Mouse (Mus musculus) forebrain, embryonic 14.5 days (tissue): ENCODE data around the gene Gadd45gip1. TPM values are rescaled to one million over a fixed set of nuclear protein-coding genes. Genes with fewer than 3 reads are reported as not detected.
A peak's percentile ranks its signal among the peaks of the same experiment; 100 is the strongest.

Experiments
- ATAC-seq: fragments of 200-750 bp; cut with Nextera tagmentation; 2 replicates; pipeline ENCODE4 v1.8.0; 2017; ENCODE audit warnings: mild to moderate bottlenecking, moderate library complexity
- DNase-seq: peaks from one replicate; pipeline ENCODE4 v3.0.0-alpha.2; 2015; ENCODE audit warnings: low spot score
- H3K27ac ChIP-seq: fragments of 300-500 bp; sonication (generic); 2 replicates; pipeline ENCODE4 v1.5.1; 2014; ENCODE audit warnings: low read depth, mild to moderate bottlenecking, control low read depth, low read length, moderate library complexity
- H3K27me3 ChIP-seq: fragments of 300-500 bp; sonication (generic); replicated peaks from 2 replicates; pipeline ENCODE4 v1.6.1; 2014; ENCODE audit warnings: low read length, control low read depth, mixed read lengths; ENCODE audit not compliant: control insufficient read depth, insufficient read depth
- H3K36me3 ChIP-seq: fragments of 300-500 bp; sonication (generic); 2 replicates; pipeline ENCODE4 v1.6.1; 2014; ENCODE audit warnings: low read length, control low read depth; ENCODE audit not compliant: control insufficient read depth, insufficient read depth
- H3K4me1 ChIP-seq: fragments of 300-500 bp; sonication (generic); 2 replicates; pipeline ENCODE4 v1.6.1; 2014; ENCODE audit warnings: antibody characterized with exemption, low read length, control low read depth; ENCODE audit not compliant: control insufficient read depth, insufficient read depth
- H3K4me2 ChIP-seq: fragments of 300-500 bp; sonication (generic); 2 replicates; pipeline ENCODE4 v1.6.1; 2014; ENCODE audit warnings: mild to moderate bottlenecking, control low read depth, low read length
- H3K4me3 ChIP-seq: fragments of 300-500 bp; sonication (generic); 2 replicates; pipeline ENCODE4 v1.5.1; 2014; ENCODE audit warnings: low read depth, low read length, control low read depth
- H3K9ac ChIP-seq: fragments of 300-500 bp; sonication (generic); 2 replicates; pipeline ENCODE4 v1.6.1; 2014; ENCODE audit warnings: mild to moderate bottlenecking, low read length, control low read depth, moderate library complexity
- H3K9me3 ChIP-seq: fragments of 300-500 bp; sonication (generic); replicated peaks from 2 replicates; pipeline ENCODE4 v1.6.1; 2016; ENCODE audit warnings: low read length, control low read depth, mixed read lengths; ENCODE audit not compliant: control insufficient read depth
- WGBS: fragments of 180-500 bp; shearing (Covaris S2); extraction: QIAGEN DNeasy Blood & Tissue Kit; methylation state at CpG from one replicate; pipeline ENCODE4 v1.1.7; 2014; 5-methylcytosine and 5-hydroxymethylcytosine counted together
- polyA plus RNA-seq: library from polyadenylated mRNA; unstranded; fragments of >200 nt; fragmentation: Nextera tagmentation; extraction: Ambion mirVana; gene quantifications from 2 replicates; pipeline ENCODE4 v1.2.1, GENCODE M21; 2014

The Gadd45gip1 gene
- polyA plus RNA-seq, 1 experiment from 2014 or later: 41.3 TPM

DNA sequence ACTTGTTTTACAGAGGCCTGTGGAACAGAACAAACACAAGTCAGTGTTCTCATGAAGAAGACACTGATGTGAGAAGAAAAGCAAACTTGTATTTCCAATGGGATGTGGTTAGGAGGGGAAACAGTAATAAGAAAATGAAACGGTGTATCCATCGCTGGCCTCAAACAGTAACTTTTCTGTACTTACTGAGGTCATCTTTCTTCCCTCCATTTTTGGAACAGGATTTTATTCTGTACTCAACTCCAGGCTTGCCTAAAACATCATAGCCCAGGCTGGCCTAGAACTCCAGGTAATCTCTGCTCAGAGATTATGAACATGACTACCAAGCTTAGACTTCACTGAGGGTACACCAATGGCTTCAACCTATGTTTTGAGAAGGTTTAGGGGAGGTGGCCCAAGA lies 8.1 kb downstream of the Gadd45gip1 start:
- Histone ChIP-seq H3K27ac (no peak overlapping the region), H3K4me3 (peak overlapping the region; percentile 92), H3K9ac (no peak overlapping the region; the same call in 1 of the 2 replicates), H3K4me2 (peak overlapping the region; percentile 68), H3K9me3 (no peaks in the 10 kb centered on the region), H3K36me3 (peaks cover 78% of the 10 kb centered on the region), H3K27me3 (no peaks in the 10 kb centered on the region), H3K4me1 (peaks cover 22% of the 10 kb centered on the region)
- ATAC-seq (no peak), DNase-seq (no peak)
- 94% methylated on average over 2 of the region's 2 CpGs for WGBS

DNA sequence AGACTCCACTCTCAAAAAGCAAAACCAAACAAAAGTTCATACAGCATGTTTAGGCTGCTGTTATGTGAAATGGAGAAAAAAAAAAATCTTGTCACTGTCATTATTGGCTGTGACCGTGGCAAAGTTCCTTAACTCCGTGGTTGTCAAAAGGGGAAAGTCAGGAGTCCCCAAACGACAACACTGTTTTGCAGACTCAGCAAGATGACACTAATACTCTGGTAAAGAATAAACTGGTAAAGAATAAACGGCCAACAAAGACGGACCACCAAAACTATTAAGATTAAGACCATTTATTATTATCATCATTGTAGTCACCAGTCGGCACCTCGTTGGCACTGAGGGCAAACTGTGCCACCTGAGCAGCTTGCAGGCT lies 8.5 kb downstream of the Gadd45gip1 start:
- Histone ChIP-seq H3K4me1 (peaks cover 23% of the 10 kb centered on the region), H3K36me3 (peaks cover 78% of the 10 kb centered on the region), H3K4me2 (peak overlapping the region; percentile 68), H3K27ac (peak overlapping the region; percentile 79), H3K9ac (peak overlapping the region; percentile 92), H3K27me3 (no peaks in the 10 kb centered on the region), H3K9me3 (no peaks in the 10 kb centered on the region), H3K4me3 (peak overlapping the region; percentile 92)
- ATAC-seq (no peak), DNase-seq (no peak)
- 4% methylated on average over 7 of the region's 7 CpGs for WGBS

DNA sequence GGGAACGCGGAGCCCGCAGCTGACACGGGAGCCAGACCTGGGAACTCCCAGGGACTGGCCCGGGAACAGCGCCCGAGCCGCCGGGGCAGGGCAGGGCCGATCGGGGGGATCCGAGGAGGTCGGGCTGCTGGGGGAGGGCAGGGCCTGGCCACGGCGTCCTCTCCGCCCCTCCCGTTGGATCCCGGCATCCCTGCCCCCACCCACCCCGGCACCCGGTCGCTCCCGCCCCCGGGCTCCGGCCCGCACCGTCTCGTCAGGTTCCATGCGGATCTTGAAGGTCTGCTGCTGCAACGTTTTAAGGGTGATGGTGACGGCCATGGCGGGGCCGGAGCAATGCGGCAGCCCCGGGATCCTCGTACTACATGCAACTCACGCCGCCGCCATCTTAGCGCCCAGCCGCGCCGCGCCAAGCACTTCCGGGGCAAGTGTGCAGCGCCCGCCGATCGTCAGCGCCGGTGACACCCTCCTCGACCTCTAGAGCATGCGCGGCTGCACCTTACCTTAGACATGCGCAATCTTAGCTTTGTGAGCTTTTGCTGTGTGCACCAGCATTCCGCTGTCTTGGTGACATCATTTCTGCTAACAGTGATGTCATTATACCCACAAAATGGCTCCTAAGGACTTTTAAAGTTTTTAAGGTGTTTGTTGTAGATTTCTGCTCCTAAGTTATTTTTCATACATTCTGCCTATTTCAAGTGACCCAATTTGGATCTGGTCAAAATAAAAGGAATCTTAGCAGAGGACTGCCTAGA lies 9.1 kb downstream of the Gadd45gip1 start, which contains the start of gene Rad23a:
Gene Rad23a, minus strand, starts transcription at position 418 of the 752 bp plus-strand sequence.
- peak within 1 kb of the TSS; percentile 92 for H3K9ac ChIP-seq
- no peaks in the 10 kb centered on the region for H3K9me3 ChIP-seq
- DNase-seq (peak; percentile 98), ATAC-seq (peak; percentile 96)
- H3K27me3 ChIP-seq: no peaks in the 10 kb centered on the region
- H3K27ac ChIP-seq: peak within 1 kb of the TSS; percentile 79
- peaks cover 79% of the 10 kb centered on the region for H3K36me3 ChIP-seq
- H3K4me1 ChIP-seq: peaks cover 25% of the 10 kb centered on the region
- under 1% methylated on average over 51 of the region's 55 CpGs for WGBS
- H3K4me3 ChIP-seq: peak within 1 kb of the TSS; percentile 92
- H3K4me2 ChIP-seq: peak within 1 kb of the TSS; percentile 68

DNA sequence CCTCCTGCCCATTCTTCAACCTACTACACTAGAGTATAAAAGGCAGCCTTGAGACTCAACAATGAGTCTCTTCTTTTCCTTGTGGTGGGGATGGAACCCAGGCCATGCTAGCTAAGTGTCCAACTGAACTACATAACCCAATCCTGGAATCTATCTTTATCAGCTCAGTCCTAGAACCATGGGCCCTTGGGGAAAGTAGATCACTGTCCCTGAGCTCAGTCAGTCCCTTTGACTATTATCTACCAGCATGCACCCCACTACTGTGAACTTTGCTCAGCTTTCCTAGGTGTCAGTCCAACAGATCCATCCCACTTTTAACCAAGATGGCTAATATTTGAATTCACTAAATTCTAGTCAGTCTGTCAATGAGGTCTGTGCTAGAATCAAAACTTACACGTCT lies 10.2 kb downstream of the Gadd45gip1 start:
- Histone ChIP-seq H3K36me3 (peaks cover 73% of the 10 kb centered on the region), H3K9ac (no peak overlapping the region), H3K27me3 (no peaks in the 10 kb centered on the region), H3K4me2 (no peak overlapping the region), H3K27ac (0 out of 2 replicates have a peak overlapping the region, but pooled peaks have one; percentile 36), H3K4me1 (peaks cover 16% of the 10 kb centered on the region), H3K4me3 (no peak overlapping the region), H3K9me3 (no peaks in the 10 kb centered on the region)
- ATAC-seq (no peak), DNase-seq (no peak)
- 83% methylated on average over 1 of the region's 1 CpGs for WGBS

DNA sequence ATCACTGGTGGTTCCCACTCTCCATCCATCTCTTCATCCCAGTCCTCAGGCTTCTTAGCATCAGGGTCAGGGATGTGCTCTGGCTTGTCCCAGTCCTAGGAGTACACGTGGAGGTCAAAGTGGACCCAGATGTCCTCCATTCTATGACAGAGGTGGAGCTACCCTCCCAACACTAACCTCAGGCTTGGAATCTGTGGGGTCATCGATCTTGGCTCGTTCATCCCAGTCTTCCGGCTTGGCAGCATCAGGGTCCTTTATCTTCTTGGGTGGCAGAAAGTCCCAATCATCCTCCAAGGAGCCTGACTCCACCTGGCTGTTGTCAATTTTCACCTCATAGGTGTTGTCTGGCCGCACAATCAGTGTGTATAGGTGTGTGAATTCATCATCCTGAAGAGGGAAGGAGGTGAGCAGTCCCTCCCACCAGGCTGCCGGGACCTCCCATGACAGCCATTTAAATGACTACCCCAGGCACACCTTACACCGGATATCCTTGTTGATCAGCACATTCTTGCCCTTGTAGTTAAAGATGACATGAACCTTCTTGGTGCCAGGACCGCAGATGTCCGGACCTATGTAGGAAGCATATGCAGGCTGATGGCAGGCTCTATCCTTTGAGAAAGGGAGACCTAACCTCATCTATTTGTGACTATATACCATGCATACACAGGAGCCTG lies 13.2 kb downstream of the Gadd45gip1 start:
- no peak overlapping the region for H3K27ac ChIP-seq
- peaks cover 20% of the 10 kb centered on the region for H3K4me1 ChIP-seq
- H3K9ac ChIP-seq: peak overlapping the region; percentile 98
- peaks cover 49% of the 10 kb centered on the region for H3K36me3 ChIP-seq
- H3K27me3 ChIP-seq: no peaks in the 10 kb centered on the region
- 95% methylated on average over 9 of the region's 9 CpGs for WGBS
- peak overlapping the region; percentile 96 for H3K4me3 ChIP-seq
- DNase-seq (no peak), ATAC-seq (no peak)
- H3K4me2 ChIP-seq: peak overlapping the region; percentile 80
- no peaks in the 10 kb centered on the region for H3K9me3 ChIP-seq

DNA sequence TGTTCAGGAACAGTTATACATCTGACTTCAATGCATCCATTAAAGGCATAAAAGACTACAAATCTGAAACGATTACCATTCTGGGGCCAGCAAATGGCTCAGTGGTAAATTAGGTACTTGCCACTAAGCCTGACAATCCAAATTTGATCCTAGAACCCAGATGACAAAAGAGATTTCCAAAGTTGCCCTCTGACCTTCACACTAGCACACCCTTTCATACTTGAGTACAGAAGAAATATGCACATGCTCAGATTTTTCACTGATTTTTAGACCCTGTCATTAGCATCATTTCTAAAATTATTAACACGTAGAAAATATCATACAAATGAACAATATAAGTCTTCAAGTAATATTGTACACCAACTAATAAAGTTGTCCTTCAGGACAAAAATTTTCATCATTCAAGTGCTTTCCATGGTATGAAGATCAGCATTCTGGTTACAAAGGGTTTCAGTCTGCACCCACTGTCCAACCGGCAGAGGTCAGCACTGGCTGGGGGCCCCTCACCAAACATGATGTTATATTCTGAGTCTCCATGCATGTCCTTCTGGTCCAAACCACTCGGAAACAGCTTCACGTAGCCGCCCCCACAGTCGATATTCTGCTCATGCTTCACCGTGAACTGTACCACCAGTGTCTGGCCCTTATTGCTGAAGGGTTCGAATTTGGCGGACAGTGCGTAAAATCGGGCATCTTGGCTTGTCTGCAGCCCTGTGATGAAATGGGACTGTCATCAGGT lies 14.2 kb downstream of the Gadd45gip1 start:
- no peak for ATAC-seq
- WGBS: 18% methylated on average over 12 of the region's 12 CpGs
- peaks cover 17% of the 10 kb centered on the region for H3K4me1 ChIP-seq

DNA sequence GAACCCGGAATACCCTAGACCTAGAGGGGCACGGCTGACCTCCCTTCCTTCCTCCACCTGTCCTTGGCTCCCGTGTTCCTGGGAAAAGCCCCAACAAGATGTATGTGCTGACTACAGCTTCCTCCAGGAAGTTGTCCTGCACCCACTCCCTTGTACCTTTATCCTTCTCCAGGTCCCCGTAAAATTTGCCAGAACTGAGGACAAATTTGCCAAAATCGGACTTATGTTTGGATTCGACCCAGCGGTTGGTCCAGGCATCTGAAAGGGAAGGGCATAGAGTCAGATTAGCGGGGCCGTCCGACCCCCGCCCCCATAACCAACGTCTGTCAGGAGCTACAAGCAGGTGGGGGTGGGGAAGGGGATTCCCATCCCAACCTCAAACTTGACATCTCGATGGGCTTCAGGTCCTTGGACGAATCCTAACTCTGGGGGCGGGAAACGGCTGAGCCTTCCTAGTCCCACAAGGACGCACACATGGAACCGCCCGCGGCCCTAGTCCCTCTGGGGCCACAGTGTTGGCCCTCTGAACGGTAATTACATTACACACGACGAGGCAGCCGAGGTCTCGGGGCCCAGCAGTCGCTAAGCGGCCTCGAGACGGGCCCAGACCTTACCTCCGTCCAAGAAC lies 14.9 kb downstream of the Gadd45gip1 start:
- peak; percentile 38; the same call in 1 of the 2 replicates for ATAC-seq

More for the DNA sequence above, 14.2 kb downstream of the Gadd45gip1 start:
- peak; percentile 46 for DNase-seq
- Histone ChIP-seq H3K36me3 (peaks cover 49% of the 10 kb centered on the region), H3K27ac (no peak overlapping the region; the same call in 1 of the 2 replicates), H3K27me3 (no peaks in the 10 kb centered on the region), H3K4me3 (peak overlapping the region; percentile 96), H3K9me3 (no peaks in the 10 kb centered on the region), H3K9ac (peak overlapping the region; percentile 98), H3K4me2 (peak overlapping the region; percentile 80)

More for the DNA sequence above, 14.9 kb downstream of the Gadd45gip1 start:
- under 1% methylated on average over 30 of the region's 30 CpGs for WGBS
- H3K27ac ChIP-seq: peak overlapping the region; percentile 80
- no peaks in the 10 kb centered on the region for H3K9me3 ChIP-seq
- peaks cover 47% of the 10 kb centered on the region for H3K36me3 ChIP-seq
- H3K4me3 ChIP-seq: peak overlapping the region; percentile 96
- H3K4me1 ChIP-seq: peaks cover 17% of the 10 kb centered on the region
- peak overlapping the region; percentile 80 for H3K4me2 ChIP-seq
- peak overlapping the region; percentile 98 for H3K9ac ChIP-seq
- DNase-seq: no peak
- no peaks in the 10 kb centered on the region for H3K27me3 ChIP-seq
